Comparison of ENCODE assay signal across 9 mouse cellular contexts in genomic region chr10:25219220-25219628, GRCm38 (mm10).
DNase-seq lines count a peak whose midpoint lies in the region; ATAC-seq lines count a peak whose summit lies in the region.
"Had no signal": no experiment of that assay in that cellular context is flagged by ENCODE, and none has a peak within 500 bp of the region (broad histone marks: within the 10 kb centered on the region; RNA-seq: fewer than 3 reads in every experiment).

No protein-coding gene starts in this region.

- H3K4me2 ChIP-seq in embryonic facial prominence, embryonic 13.5 days = peak overlapping the region; percentile 47
- H3K4me2 ChIP-seq: liver, embryonic 13.5 days had no signal

- no peak for ATAC-seq in embryonic facial prominence, embryonic 13.5 days (ENCODE audit: insufficient number of reproducible peaks, insufficient read depth, low FRiP score, low TSS enrichment, low read depth)
- ATAC-seq in megakaryocyte progenitor cell, adult 5-6 weeks (replicated peaks; ENCODE audit: poor library complexity) = peak; percentile 86

- H3K27ac ChIP-seq in embryonic facial prominence, embryonic 13.5 days = no peak overlapping the region
- H3K27ac ChIP-seq: liver, embryonic 13.5 days had no signal

- intact Hi-C loops in heart, postnatal 36 days (cut with DNase I) = loop anchor here (1.0 kb wide), 2 partner anchors 258 to 350 kb away; partner anchors contain the start of gene Med23

- H3K9ac ChIP-seq in embryonic facial prominence, embryonic 13.5 days = no peak overlapping the region
- H3K9ac ChIP-seq: liver, embryonic 13.5 days had no signal

- 16% methylated on average over 7 of the region's 7 CpGs for WGBS in embryonic facial prominence, embryonic 13.5 days

- peak; percentile 54 to 85 for DNase-seq in adrenal gland, adult (ENCODE audit: inconsistent age in 2 of 2, low spot score in 1 of 2)
- no peak for DNase-seq in adrenal gland, adult 8-10 months
- DNase-seq in adrenal gland, postnatal 4 days (ENCODE audit: low spot score in 2 of 2) = peak; percentile 26 to 41
- DNase-seq in heart, postnatal 36 days = peak; percentile 62 to 76
- DNase-seq in layer of hippocampus, postnatal 10 days (ENCODE audit: low spot score in 2 of 2) = peak; percentile 80 to 85
- peak; percentile 66 for DNase-seq in right cerebral cortex, postnatal 25 days
- DNase-seq: liver, embryonic 13.5 days had no signal

- H3K36me3 ChIP-seq in embryonic facial prominence, embryonic 13.5 days = no peaks in the 10 kb centered on the region

- no peak overlapping the region for H3K4me3 ChIP-seq in embryonic facial prominence, embryonic 13.5 days
- H3K4me3 ChIP-seq: liver, embryonic 13.5 days had no signal

- no peaks in the 10 kb centered on the region for H3K27me3 ChIP-seq in embryonic facial prominence, embryonic 13.5 days
- H3K27me3 ChIP-seq: liver, embryonic 13.5 days had no signal

- peaks cover 10% of the 10 kb centered on the region; the same call in 1 of the 2 replicates for H3K4me1 ChIP-seq in embryonic facial prominence, embryonic 13.5 days
- H3K4me1 ChIP-seq: liver, embryonic 13.5 days had no signal

- H3K9me3 ChIP-seq in embryonic facial prominence, embryonic 13.5 days = no peaks in the 10 kb centered on the region
- H3K9me3 ChIP-seq: liver, embryonic 13.5 days had no signal
